Mouse (Mus musculus) right cerebral cortex, postnatal 25 days (tissue): ENCODE data around the gene Rab19.
"Not testable (repeated sequence)": the region's sequence is repeated elsewhere in the genome, so short reads cannot be mapped to it uniquely, and the experiment has no call there.

ENCODE experiments used
- DNase-seq: peaks from one replicate; pipeline ENCODE4 v3.0.0; 2022

Rab19 gene

GRCm38 (mm10) chr6:39381125-39381880 lies at the start of gene Rab19:
Rab19 (plus strand) TSS chr6:39381175.
- no peak for DNase-seq

GRCm38 (mm10) chr6:39331998-39332700 lies 48.8 kb upstream of the Rab19 start:
- no peak for DNase-seq

- no peak for DNase-seq
Measured at GRCm38 (mm10) chr6:39334224-39334623, 46.8 kb upstream of the Rab19 start.

GRCm38 (mm10) chr6:39334873-39335272 lies 46.1 kb upstream of the Rab19 start:
- no peak for DNase-seq

- no peak for DNase-seq
Measured at GRCm38 (mm10) chr6:39338359-39338758, 42.6 kb upstream of the Rab19 start.

GRCm38 (mm10) chr6:39341798-39342197 lies 39.2 kb upstream of the Rab19 start:
- DNase-seq, result no peak

GRCm38 (mm10) chr6:39344020-39344419 lies 37.0 kb upstream of the Rab19 start:
- DNase-seq, result peak; percentile 79

- DNase-seq, result no peak
Measured at GRCm38 (mm10) chr6:39345430-39345829, 35.5 kb upstream of the Rab19 start.

GRCm38 (mm10) chr6:39346991-39347501 lies 33.9 kb upstream of the Rab19 start:
- no peak for DNase-seq

- no peak for DNase-seq
Measured at GRCm38 (mm10) chr6:39347880-39348814, 32.8 kb upstream of the Rab19 start.

- no peak for DNase-seq
Measured at GRCm38 (mm10) chr6:39348946-39349345, 32.0 kb upstream of the Rab19 start.

GRCm38 (mm10) chr6:39359207-39359606 lies 21.8 kb upstream of the Rab19 start:
- DNase-seq, result not testable (repeated sequence)

- no peak for DNase-seq
Measured at GRCm38 (mm10) chr6:39362684-39363083, 18.3 kb upstream of the Rab19 start.

GRCm38 (mm10) chr6:39369631-39370030 lies 11.3 kb upstream of the Rab19 start:
- no peak for DNase-seq

- DNase-seq, result no peak
Measured at GRCm38 (mm10) chr6:39372042-39372441, 8.9 kb upstream of the Rab19 start.

- DNase-seq, result no peak
Measured at GRCm38 (mm10) chr6:39372727-39373126, 8.2 kb upstream of the Rab19 start.

GRCm38 (mm10) chr6:39373301-39373955 lies 7.5 kb upstream of the Rab19 start:
- DNase-seq, result no peak

- DNase-seq, result no peak
Measured at GRCm38 (mm10) chr6:39376775-39377174, 4.2 kb upstream of the Rab19 start.

GRCm38 (mm10) chr6:39377311-39377827 lies 3.6 kb upstream of the Rab19 start, which contains the start of gene Slc37a3:
Slc37a3 (minus strand) TSS chr6:39377675.
- DNase-seq, result peak; percentile 89

GRCm38 (mm10) chr6:39378161-39378835 lies 2.7 kb upstream of the Rab19 start:
- DNase-seq, result not testable (repeated sequence)

GRCm38 (mm10) chr6:39379224-39379623 lies 1.8 kb upstream of the Rab19 start:
- DNase-seq, result no peak
